11 mouse cellular contexts compared by ENCODE assay signal in genomic region chr15:78923585-78923984, GRCm38 (mm10). TPM values are rescaled to one million over a fixed set of nuclear protein-coding genes. Genes with fewer than 3 reads are reported as not detected.
A peak's percentile ranks its signal among the peaks of the same experiment; 100 is the strongest.
DNase-seq lines count a peak whose midpoint lies in the region; ATAC-seq lines count a peak whose summit lies in the region.
"Had no signal": no experiment of that assay in that cellular context is flagged by ENCODE, and none has a peak within 500 bp of the region (broad histone marks: within the 10 kb centered on the region; RNA-seq: fewer than 3 reads in every experiment).

No protein-coding gene starts in this region.

- no peak overlapping the region for H3K4me3 ChIP-seq in intestine, embryonic 16.5 days (ENCODE audit: low read length)
- no peak overlapping the region for H3K4me3 ChIP-seq in intestine, embryonic 15.5 days (replicated peaks)
- H3K4me3 ChIP-seq in liver, embryonic 12.5 days, result peak overlapping the region; percentile 43

- no peak overlapping the region for H3K4me2 ChIP-seq in intestine, embryonic 16.5 days (ENCODE audit: low read depth, low read length)
- H3K4me2 ChIP-seq in intestine, embryonic 15.5 days (replicated peaks), result no peak overlapping the region
- peak overlapping the region; percentile 83 for H3K4me2 ChIP-seq in liver, embryonic 12.5 days

- no peak overlapping the region for H3K27ac ChIP-seq in intestine, embryonic 16.5 days (ENCODE audit: low read length)
- no peak overlapping the region for H3K27ac ChIP-seq in intestine, embryonic 15.5 days
- peak overlapping the region; percentile 98 for H3K27ac ChIP-seq in liver, embryonic 12.5 days
- H3K27ac ChIP-seq: macrophage had no signal

- H3K9ac ChIP-seq in intestine, embryonic 16.5 days (ENCODE audit: low read depth, low read length), result 0 out of 2 replicates have a peak overlapping the region, but pooled peaks have one; percentile 31
- no peak overlapping the region for H3K9ac ChIP-seq in intestine, embryonic 15.5 days
- H3K9ac ChIP-seq in liver, embryonic 12.5 days, result peak overlapping the region; percentile 73

- WGBS in intestine, embryonic 16.5 days, result 55% methylated on average over 6 of the region's 6 CpGs
- 60% methylated on average over 6 of the region's 6 CpGs for WGBS in intestine, embryonic 15.5 days
- 13% methylated on average over 6 of the region's 6 CpGs for WGBS in liver, embryonic 12.5 days (ENCODE audit: insufficient replicate concordance)

- H3K27me3 ChIP-seq in intestine, embryonic 16.5 days (replicated peaks; ENCODE audit: control insufficient read depth, insufficient read depth, low read length), result no peaks in the 10 kb centered on the region
- no peaks in the 10 kb centered on the region for H3K27me3 ChIP-seq in intestine, embryonic 15.5 days (replicated peaks)
- H3K27me3 ChIP-seq in liver, embryonic 12.5 days (replicated peaks), result no peaks in the 10 kb centered on the region

- ATAC-seq in intestine, embryonic 16.5 days, result no peak
- ATAC-seq in intestine, embryonic 15.5 days, result no peak
- peak; percentile 82 for ATAC-seq in liver, embryonic 12.5 days
- ATAC-seq in frontal cortex, adult (ENCODE audit: low TSS enrichment), result no peak

- H3K4me1 ChIP-seq in intestine, embryonic 16.5 days (ENCODE audit: control insufficient read depth, insufficient read depth, low read length), result peaks cover 28% of the 10 kb centered on the region
- peaks cover 33% of the 10 kb centered on the region for H3K4me1 ChIP-seq in intestine, embryonic 15.5 days (replicated peaks)
- H3K4me1 ChIP-seq in liver, embryonic 12.5 days, result peaks cover 93% of the 10 kb centered on the region

- H3K9me3 ChIP-seq in intestine, embryonic 16.5 days (ENCODE audit: control insufficient read depth, low read length), result no peaks in the 10 kb centered on the region
- no peaks in the 10 kb centered on the region for H3K9me3 ChIP-seq in intestine, embryonic 15.5 days
- H3K9me3 ChIP-seq in liver, embryonic 12.5 days (replicated peaks), result no peaks in the 10 kb centered on the region

- peak; percentile 82 for DNase-seq in c-Kit-positive CD71-positive TER-119-positive erythroid progenitor cells, embryonic 14.5 days (ENCODE audit: low spot score)
- DNase-seq in thymus, postnatal 0 days (ENCODE audit: low spot score), result peak; percentile 86
- DNase-seq in left cerebral cortex, adult 9 months (ENCODE audit: low spot score in 2 of 2), result no peak
- no peak for DNase-seq in kidney, adult 11 months
- DNase-seq: cerebellum, adult 2 months; kidney, postnatal 36 days had no signal

- no peaks in the 10 kb centered on the region for H3K36me3 ChIP-seq in intestine, embryonic 16.5 days (ENCODE audit: control insufficient read depth, insufficient read depth, low read length)
- H3K36me3 ChIP-seq in intestine, embryonic 15.5 days, result 0 out of 2 replicates have a peak, but pooled peaks cover 5% of the 10 kb centered on the region
- peaks cover 14% of the 10 kb centered on the region for H3K36me3 ChIP-seq in liver, embryonic 12.5 days

RNA-seq across cellular contexts. Expression of gene Lgals1, which starts 2.9 kb away (rescaled TPM):
- polyA plus RNA-seq in intestine, embryonic 16.5 days (2015; fragmentation: Nextera tagmentation; extraction: Ambion mirVana), result 865 and 927 TPM in 2 replicates
- 996 and 1,059 TPM in 2 replicates for polyA plus RNA-seq in intestine, embryonic 15.5 days (2015; fragmentation: Nextera tagmentation; extraction: Ambion mirVana)
- 644 and 660 TPM in 2 replicates for polyA plus RNA-seq in liver, embryonic 12.5 days (2016; fragmentation: Nextera tagmentation; extraction: Ambion mirVana)
- polyA plus RNA-seq in thymus, postnatal 0 days (2015; fragmentation: Nextera tagmentation; extraction: Ambion mirVana), result 598 and 732 TPM in 2 replicates

RNA-seq across cellular contexts. Expression of gene Pdxp, which starts 9.9 kb away (rescaled TPM):
- polyA plus RNA-seq in intestine, embryonic 16.5 days (2015; fragmentation: Nextera tagmentation; extraction: Ambion mirVana), result 2.2 and 6.4 TPM in 2 replicates
- 11.0 TPM in 2 replicates for polyA plus RNA-seq in intestine, embryonic 15.5 days (2015; fragmentation: Nextera tagmentation; extraction: Ambion mirVana)
- 17.1 and 17.4 TPM in 2 replicates for polyA plus RNA-seq in liver, embryonic 12.5 days (2016; fragmentation: Nextera tagmentation; extraction: Ambion mirVana)
- polyA plus RNA-seq in thymus, postnatal 0 days (2015; fragmentation: Nextera tagmentation; extraction: Ambion mirVana), result 16.3 and 16.5 TPM in 2 replicates

RNA-seq across cellular contexts. Expression of gene Nol12, which starts 11.1 kb away (rescaled TPM):
- polyA plus RNA-seq in intestine, embryonic 16.5 days (2015; fragmentation: Nextera tagmentation; extraction: Ambion mirVana), result 38.1 and 43.7 TPM in 2 replicates
- polyA plus RNA-seq in intestine, embryonic 15.5 days (2015; fragmentation: Nextera tagmentation; extraction: Ambion mirVana), result 41.4 and 42.3 TPM in 2 replicates
- 47.9 and 51.6 TPM in 2 replicates for polyA plus RNA-seq in liver, embryonic 12.5 days (2016; fragmentation: Nextera tagmentation; extraction: Ambion mirVana)
- polyA plus RNA-seq in thymus, postnatal 0 days (2015; fragmentation: Nextera tagmentation; extraction: Ambion mirVana), result 59.3 and 59.9 TPM in 2 replicates

RNA-seq across cellular contexts. Expression of gene Triobp, which starts 23.9 kb away (rescaled TPM):
- polyA plus RNA-seq in intestine, embryonic 16.5 days (2015; fragmentation: Nextera tagmentation; extraction: Ambion mirVana), result 54.3 and 58.7 TPM in 2 replicates
- polyA plus RNA-seq in intestine, embryonic 15.5 days (2015; fragmentation: Nextera tagmentation; extraction: Ambion mirVana), result 51.5 and 53.1 TPM in 2 replicates
- polyA plus RNA-seq in liver, embryonic 12.5 days (2016; fragmentation: Nextera tagmentation; extraction: Ambion mirVana), result 21.0 and 26.8 TPM in 2 replicates
- polyA plus RNA-seq in thymus, postnatal 0 days (2015; fragmentation: Nextera tagmentation; extraction: Ambion mirVana), result 16.3 and 18.0 TPM in 2 replicates

RNA-seq across cellular contexts. Expression of gene Sh3bp1, which starts 24.0 kb away (rescaled TPM):
- 21.5 and 23.3 TPM in 2 replicates for polyA plus RNA-seq in intestine, embryonic 16.5 days (2015; fragmentation: Nextera tagmentation; extraction: Ambion mirVana)
- 21.6 and 26.8 TPM in 2 replicates for polyA plus RNA-seq in intestine, embryonic 15.5 days (2015; fragmentation: Nextera tagmentation; extraction: Ambion mirVana)
- 34.3 and 39.3 TPM in 2 replicates for polyA plus RNA-seq in liver, embryonic 12.5 days (2016; fragmentation: Nextera tagmentation; extraction: Ambion mirVana)
- polyA plus RNA-seq in thymus, postnatal 0 days (2015; fragmentation: Nextera tagmentation; extraction: Ambion mirVana), result 27.7 and 39.1 TPM in 2 replicates

Comparison
In these comparisons a context has a peak if more than half of its experiments do, and no peak if none do; other contexts are left out.
1. DNase-seq: peak in c-Kit-positive CD71-positive TER-119-positive erythroid progenitor cells, embryonic 14.5 days (single experiment) and thymus, postnatal 0 days (single experiment); none in left cerebral cortex, adult 9 months (0 of 2) and kidney, adult 11 months (single experiment).